Mouse (Mus musculus): ENCODE data around the gene Aff4.

GRCm38 (mm10) chr11:53301167-53301515, 49.5 kb upstream of the Aff4 start:
- TF ChIP-seq GATA1 (IDR thresholded peaks at IDR 0.05; ENCODE audit: low read length) (no peak), TAL1 (IDR thresholded peaks at IDR 0.05; ENCODE audit: low read length) (no peak)

Data from erythroblast, embryonic 14.5 days (primary cell).